Mouse (Mus musculus): ENCODE data around the gene Sh3bgrl3.

The Sh3bgrl3 gene

GRCm38 (mm10) chr4:134128983-134129362 is 384 bp upstream of the Sh3bgrl3 start:
- peak; percentile 67 for DNase-seq (ENCODE audit: low spot score)

GRCm38 (mm10) chr4:134127793-134128192 is 796 bp downstream of the Sh3bgrl3 start:
- DNase-seq (ENCODE audit: low spot score), result no peak

- DNase-seq (ENCODE audit: low spot score), result no peak
These were observed 1.5 kb downstream of the Sh3bgrl3 start for GRCm38 (mm10) chr4:134127121-134127455.

GRCm38 (mm10) chr4:134126300-134127120 is 2.1 kb downstream of the Sh3bgrl3 start:
- DNase-seq (ENCODE audit: low spot score), result no peak

- no peak for DNase-seq (ENCODE audit: low spot score)
These were observed 3.1 kb downstream of the Sh3bgrl3 start for GRCm38 (mm10) chr4:134125383-134126060.

GRCm38 (mm10) chr4:134123680-134124551 is 4.7 kb downstream of the Sh3bgrl3 start:
- peak; percentile 36 for DNase-seq (ENCODE audit: low spot score)

GRCm38 (mm10) chr4:134123147-134123546 is 5.4 kb downstream of the Sh3bgrl3 start:
- DNase-seq (ENCODE audit: low spot score), result no peak

GRCm38 (mm10) chr4:134122281-134122680 is 6.3 kb downstream of the Sh3bgrl3 start:
- DNase-seq (ENCODE audit: low spot score), result no peak

- DNase-seq (ENCODE audit: low spot score), result no peak
These were observed 7.0 kb downstream of the Sh3bgrl3 start for GRCm38 (mm10) chr4:134121571-134121970.

GRCm38 (mm10) chr4:134120916-134121315 is 7.7 kb downstream of the Sh3bgrl3 start:
- no peak for DNase-seq (ENCODE audit: low spot score)

GRCm38 (mm10) chr4:134120192-134120805 is 8.3 kb downstream of the Sh3bgrl3 start:
- no peak for DNase-seq (ENCODE audit: low spot score)

- no peak for DNase-seq (ENCODE audit: low spot score)
These were observed 8.9 kb downstream of the Sh3bgrl3 start for GRCm38 (mm10) chr4:134119644-134120043.

GRCm38 (mm10) chr4:134119042-134119441 is 9.5 kb downstream of the Sh3bgrl3 start:
- DNase-seq (ENCODE audit: low spot score), result no peak

GRCm38 (mm10) chr4:134118126-134118800 is 10.3 kb downstream of the Sh3bgrl3 start:
- DNase-seq (ENCODE audit: low spot score), result no peak

- DNase-seq (ENCODE audit: low spot score), result no peak
These were observed 11.6 kb downstream of the Sh3bgrl3 start for GRCm38 (mm10) chr4:134117012-134117411.

GRCm38 (mm10) chr4:134116501-134116900 is 12.1 kb downstream of the Sh3bgrl3 start:
- no peak for DNase-seq (ENCODE audit: low spot score)

GRCm38 (mm10) chr4:134115215-134116144 is 13.1 kb downstream of the Sh3bgrl3 start:
- no peak for DNase-seq (ENCODE audit: low spot score)

- no peak for DNase-seq (ENCODE audit: low spot score)
These were observed 14.6 kb downstream of the Sh3bgrl3 start for GRCm38 (mm10) chr4:134114038-134114437.

GRCm38 (mm10) chr4:134113356-134113994 is 15.1 kb downstream of the Sh3bgrl3 start:
- no peak for DNase-seq (ENCODE audit: low spot score)

GRCm38 (mm10) chr4:134112403-134112802 is 16.2 kb downstream of the Sh3bgrl3 start:
- DNase-seq (ENCODE audit: low spot score), result no peak
